Mouse (Mus musculus) CH12.LX (cell line): ENCODE results near the gene Ccdc114. TPM values are rescaled to one million over a fixed set of nuclear protein-coding genes. Genes with fewer than 3 reads are reported as not detected.

Experiments
- DNase-seq: peaks from one replicate; pipeline ENCODE4 v3.0.0-alpha.2; 2013; ENCODE audit errors: extremely low read depth
- H3K27ac ChIP-seq: 2 replicates; pipeline ENCODE4 v1.5.1; 2012; ENCODE audit warnings: low read depth, mild to moderate bottlenecking, control low read depth, moderate library complexity; ENCODE audit not compliant: insufficient read depth
- H3K27me3 ChIP-seq: replicated peaks from 2 replicates; pipeline ENCODE3; 2012; ENCODE audit warnings: inconsistent platforms
- H3K36me3 ChIP-seq, 2 experiments: replicated peaks in 1 of 2; 2 replicates each; pipeline versions ENCODE3 to v1.6.1; 2012; ENCODE audit warnings: inconsistent platforms in 1 of 2, low read length in 1 of 2, mild to moderate bottlenecking in 1 of 2, mixed read lengths in 1 of 2, moderate library complexity in 1 of 2; ENCODE audit not compliant: control insufficient read depth in 1 of 2, insufficient read depth in 1 of 2
- H3K4me1 ChIP-seq, 2 experiments: 2 replicates each; pipeline ENCODE4 v1.6.1; 2012; ENCODE audit warnings: inconsistent platforms in 1 of 2, moderate library complexity in 1 of 2; ENCODE audit not compliant: insufficient read depth in 2 of 2, control insufficient read depth in 1 of 2
- H3K4me2 ChIP-seq: 2 replicates; pipeline ENCODE4 v1.6.1; 2012; ENCODE audit warnings: low read depth, mild to moderate bottlenecking, control low read depth; ENCODE audit not compliant: poor library complexity, insufficient read depth, severe bottlenecking
- H3K4me3 ChIP-seq, 3 experiments: fragments of 150-350 bp in 1 of 3; sonication (generic) in 1 of 3; replicated peaks in 1 of 3; 2 replicates each; pipeline versions ENCODE3 to v1.5.1; 2011 to 2012; ENCODE audit warnings: low read depth in 2 of 3, low read length in 2 of 3, mild to moderate bottlenecking in 2 of 3, moderate library complexity in 2 of 3, control low read depth in 1 of 3, improper control_type of control experiment in 1 of 3, inconsistent platforms in 1 of 3, mixed read lengths in 1 of 3; ENCODE audit not compliant: poor library complexity in 1 of 3
- H3K79me2 ChIP-seq: replicated peaks from 2 replicates; pipeline ENCODE4 v1.6.1; 2012; ENCODE audit warnings: mild to moderate bottlenecking, moderate library complexity; ENCODE audit not compliant: control insufficient read depth, poor library complexity, insufficient read depth, severe bottlenecking; ENCODE audit errors: extremely low read depth
- H3K9ac ChIP-seq: 2 replicates; pipeline ENCODE4 v1.6.1; 2012; ENCODE audit warnings: low read depth, mild to moderate bottlenecking, control low read depth, moderate library complexity; ENCODE audit not compliant: insufficient read depth
- H3K9me3 ChIP-seq: replicated peaks from 2 replicates; pipeline ENCODE3; 2012; ENCODE audit warnings: low read length, inconsistent platforms, mixed read lengths
- CHD2 ChIP-seq: IDR thresholded peaks from 2 replicates; pipeline ENCODE4 v1.6.1; 2011; ENCODE audit warnings: low read length, improper control_type of control experiment
- MAFK ChIP-seq: IDR thresholded peaks from 2 replicates; pipeline ENCODE4 v1.6.1; 2011; ENCODE audit warnings: low read length, improper control_type of control experiment; ENCODE audit not compliant: insufficient replicate concordance
- POLR2A ChIP-seq: IDR thresholded peaks from 2 replicates; pipeline ENCODE4 v1.6.1; 2011; ENCODE audit warnings: low read depth, mild to moderate bottlenecking, improper control_type of control experiment, low read length
- USF1 ChIP-seq: IDR thresholded peaks from 2 replicates; pipeline ENCODE4 v1.6.1; 2014; ENCODE audit warnings: low read depth, mild to moderate bottlenecking, inconsistent platforms, low read length, improper control_type of control experiment
- USF2 ChIP-seq: conservative IDR thresholded peaks from 2 replicates; pipeline ENCODE4 v1.6.1; 2011; ENCODE audit warnings: low read depth, low read length, improper control_type of control experiment
- ZC3H11A ChIP-seq: IDR thresholded peaks from 2 replicates; pipeline ENCODE4 v1.6.1; 2012; ENCODE audit warnings: low read depth, mild to moderate bottlenecking, inconsistent platforms, low read length, improper control_type of control experiment
- ZKSCAN1 ChIP-seq: IDR thresholded peaks from 2 replicates; pipeline ENCODE4 v1.6.1; 2012; ENCODE audit warnings: low read depth, inconsistent platforms, low read length, improper control_type of control experiment, borderline replicate concordance
- dilution Hi-C: fragments of 300-500 bp; cut with MboI; formaldehyde crosslinking; loops from 2 replicates; pipeline ENCODE4 v1.14.3; 2020; ENCODE audit warnings: low sequenced_read_pairs; ENCODE audit not compliant: extremely low pct_unique_long_range_greater_than_20kb, extremely low pct_ligation_motif_present
- in situ Hi-C: fragments of 300-500 bp; cut with MboI; formaldehyde crosslinking; loops from 3 replicates; pipeline ENCODE4 v1.14.3; 2019; ENCODE audit warnings: low sequenced_read_pairs, low pct_ligation_motif_present, low pct_unique_long_range_greater_than_20kb, mixed read lengths
- polyA plus RNA-seq: library from polyadenylated mRNA; unstranded; fragments of >175 nt; gene quantifications from 2 replicates; pipeline ENCODE4 v1.2.1, GENCODE M21; 2012; ENCODE audit warnings: low read depth; ENCODE audit not compliant: insufficient read length
- total RNA-seq, 2 experiments: library from RNA; depleted of rRNA; stranded (reverse); fragments of 300-350 nt in 1 of 2; fragments of >200 nt in 1 of 2; gene quantifications; 2 replicates each; pipeline ENCODE4 v1.2.3; 2012 to 2014

Ccdc114 gene
- total and polyA plus RNA-seq, 3 experiments: 0.11 TPM; not detected in 2

- Histone ChIP-seq H3K9ac (no peak overlapping the region), H3K27me3 (no peaks in the 10 kb centered on the region), H3K4me3 (no peak overlapping the region), H3K4me1 (no peaks in the 10 kb centered on the region), H3K27ac (no peak overlapping the region), H3K36me3 (no peaks in the 10 kb centered on the region), H3K9me3 (no peaks in the 10 kb centered on the region), H3K4me2 (no peak overlapping the region), H3K79me2 (no peaks in the 10 kb centered on the region)
- TF ChIP-seq ZKSCAN1: no peak
- no peak for TF ChIP-seq CHD2
- TF ChIP-seq USF2: no peak
- TF ChIP-seq MAFK: no peak
- no peak for TF ChIP-seq USF1
- no peak for TF ChIP-seq POLR2A
- TF ChIP-seq ZC3H11A: no peak
- no peak for DNase-seq
- in situ Hi-C loops: no loop called here
- dilution Hi-C loops: no loop called here
Observed at GRCm38 (mm10) chr7:45992470-45992869, 68.6 kb downstream of the Ccdc114 start.

Other genes starting within 250 kb of the Ccdc114 start
Only the 20 nearest of the 21 such genes appear.
- gene Sec1, start 229.7 kb upstream of the Ccdc114 start, total RNA-seq (2012; rRNA removed): 0.04 and 0.08 TPM in 2 replicates
- 0.18 and 0.26 TPM in 2 replicates for gene Sec1, start 229.7 kb upstream of the Ccdc114 start, total RNA-seq (2014; rRNA removed)
- 0.33 and 0.46 TPM in 2 replicates for gene Sec1, start 229.7 kb upstream of the Ccdc114 start, polyA plus RNA-seq
- gene Car11, start 224.2 kb upstream of the Ccdc114 start, total RNA-seq (2012; rRNA removed): 0.25 TPM in 1 of 2 replicates, not detected in the other
- not detected in 2 replicates for gene Car11, start 224.2 kb upstream of the Ccdc114 start, total RNA-seq (2014; rRNA removed)
- 0.61 TPM in 1 of 2 replicates, not detected in the other for gene Car11, start 224.2 kb upstream of the Ccdc114 start, polyA plus RNA-seq
- 7.9 and 8.5 TPM in 2 replicates for gene Dbp, start 219.0 kb upstream of the Ccdc114 start, total RNA-seq (2012; rRNA removed)
- 11.0 and 12.4 TPM in 2 replicates for gene Dbp, start 219.0 kb upstream of the Ccdc114 start, total RNA-seq (2014; rRNA removed)
- gene Dbp, start 219.0 kb upstream of the Ccdc114 start, polyA plus RNA-seq: 7.2 and 10.4 TPM in 2 replicates
- gene Rpl18, start 208.6 kb upstream of the Ccdc114 start, total RNA-seq (2012; rRNA removed): 3,614 and 3,766 TPM in 2 replicates
- 3,153 and 3,204 TPM in 2 replicates for gene Rpl18, start 208.6 kb upstream of the Ccdc114 start, total RNA-seq (2014; rRNA removed)
- 2,393 and 2,438 TPM in 2 replicates for gene Rpl18, start 208.6 kb upstream of the Ccdc114 start, polyA plus RNA-seq
- gene Sphk2, start 206.1 kb upstream of the Ccdc114 start, total RNA-seq (2012; rRNA removed): 16.6 and 19.2 TPM in 2 replicates
- 7.3 and 9.4 TPM in 2 replicates for gene Sphk2, start 206.1 kb upstream of the Ccdc114 start, total RNA-seq (2014; rRNA removed)
- 21.8 and 22.4 TPM in 2 replicates for gene Sphk2, start 206.1 kb upstream of the Ccdc114 start, polyA plus RNA-seq
- gene Fam83e, start 202.9 kb upstream of the Ccdc114 start, total RNA-seq (2012; rRNA removed): 1.3 and 1.4 TPM in 2 replicates
- 0.13 and 0.39 TPM in 2 replicates for gene Fam83e, start 202.9 kb upstream of the Ccdc114 start, total RNA-seq (2014; rRNA removed)
- gene Fam83e, start 202.9 kb upstream of the Ccdc114 start, polyA plus RNA-seq: 0.40 and 0.74 TPM in 2 replicates
- gene Spaca4, start 198.3 kb upstream of the Ccdc114 start, total RNA-seq (2012; rRNA removed): 0.21 TPM in 1 of 2 replicates, not detected in the other
- gene Spaca4, start 198.3 kb upstream of the Ccdc114 start, total RNA-seq (2014; rRNA removed): not detected in 2 replicates
- gene Spaca4, start 198.3 kb upstream of the Ccdc114 start, polyA plus RNA-seq: 0.35 TPM in 1 of 2 replicates, not detected in the other
- gene Lmtk3, start 140.3 kb upstream of the Ccdc114 start, total RNA-seq (2012; rRNA removed): 0.30 and 0.46 TPM in 2 replicates
- gene Lmtk3, start 140.3 kb upstream of the Ccdc114 start, total RNA-seq (2014; rRNA removed): 0.19 TPM in 1 of 2 replicates, not detected in the other
- 0.18 and 0.34 TPM in 2 replicates for gene Lmtk3, start 140.3 kb upstream of the Ccdc114 start, polyA plus RNA-seq
- 0.13 and 0.17 TPM in 2 replicates for gene Sult2b1, start 139.4 kb upstream of the Ccdc114 start, total RNA-seq (2012; rRNA removed)
- not detected in 2 replicates for gene Sult2b1, start 139.4 kb upstream of the Ccdc114 start, total RNA-seq (2014; rRNA removed)
- 0.29 TPM in 1 of 2 replicates, not detected in the other for gene Sult2b1, start 139.4 kb upstream of the Ccdc114 start, polyA plus RNA-seq
- 59.1 and 64.2 TPM in 2 replicates for gene Cyth2, start 109.5 kb upstream of the Ccdc114 start, total RNA-seq (2012; rRNA removed)
- 25.6 and 28.7 TPM in 2 replicates for gene Cyth2, start 109.5 kb upstream of the Ccdc114 start, total RNA-seq (2014; rRNA removed)
- 59.4 and 75.4 TPM in 2 replicates for gene Cyth2, start 109.5 kb upstream of the Ccdc114 start, polyA plus RNA-seq
- gene Kcnj14, start 99.3 kb upstream of the Ccdc114 start, total RNA-seq (2012; rRNA removed): 1.5 and 2.1 TPM in 2 replicates
- 1.0 and 1.3 TPM in 2 replicates for gene Kcnj14, start 99.3 kb upstream of the Ccdc114 start, total RNA-seq (2014; rRNA removed)
- gene Kcnj14, start 99.3 kb upstream of the Ccdc114 start, polyA plus RNA-seq: 3.2 and 3.5 TPM in 2 replicates
- 83.0 and 128 TPM in 2 replicates for gene Grwd1, start 93.1 kb upstream of the Ccdc114 start, total RNA-seq (2012; rRNA removed)
- gene Grwd1, start 93.1 kb upstream of the Ccdc114 start, total RNA-seq (2014; rRNA removed): 88.1 and 98.5 TPM in 2 replicates
- 108 and 115 TPM in 2 replicates for gene Grwd1, start 93.1 kb upstream of the Ccdc114 start, polyA plus RNA-seq
- gene Kdelr1, start 51.3 kb upstream of the Ccdc114 start, total RNA-seq (2012; rRNA removed): 59.7 and 60.8 TPM in 2 replicates
- 61.5 and 66.9 TPM in 2 replicates for gene Kdelr1, start 51.3 kb upstream of the Ccdc114 start, total RNA-seq (2014; rRNA removed)
- gene Kdelr1, start 51.3 kb upstream of the Ccdc114 start, polyA plus RNA-seq: 72.8 and 80.5 TPM in 2 replicates
- gene Grin2d, start 45.7 kb upstream of the Ccdc114 start, total RNA-seq (2012; rRNA removed): 0.04 TPM in 1 of 2 replicates, not detected in the other
- not detected in 2 replicates for gene Grin2d, start 45.7 kb upstream of the Ccdc114 start, total RNA-seq (2014; rRNA removed)
- gene Grin2d, start 45.7 kb upstream of the Ccdc114 start, polyA plus RNA-seq: 0.07 TPM in 1 of 2 replicates, not detected in the other
- not detected in 2 replicates for gene Syngr4, start 27.4 kb upstream of the Ccdc114 start, total RNA-seq (2012; rRNA removed)
- gene Syngr4, start 27.4 kb upstream of the Ccdc114 start, total RNA-seq (2014; rRNA removed): not detected in 2 replicates
- not detected in 2 replicates for gene Syngr4, start 27.4 kb upstream of the Ccdc114 start, polyA plus RNA-seq
- 9.4 and 14.6 TPM in 2 replicates for gene Tmem143, start 27.1 kb upstream of the Ccdc114 start, total RNA-seq (2012; rRNA removed)
- 12.8 and 14.2 TPM in 2 replicates for gene Tmem143, start 27.1 kb upstream of the Ccdc114 start, total RNA-seq (2014; rRNA removed)
- gene Tmem143, start 27.1 kb upstream of the Ccdc114 start, polyA plus RNA-seq: 7.2 and 8.8 TPM in 2 replicates
- gene Emp3, start 2.7 kb upstream of the Ccdc114 start, total RNA-seq (2012; rRNA removed): 18.8 and 24.7 TPM in 2 replicates
- 49.7 and 56.6 TPM in 2 replicates for gene Emp3, start 2.7 kb upstream of the Ccdc114 start, total RNA-seq (2014; rRNA removed)
- 125 and 135 TPM in 2 replicates for gene Emp3, start 2.7 kb upstream of the Ccdc114 start, polyA plus RNA-seq
- gene Abcc6, start 106.2 kb downstream of the Ccdc114 start, total RNA-seq (2012; rRNA removed): 9.0 and 10.5 TPM in 2 replicates
- 2.2 and 7.8 TPM in 2 replicates for gene Abcc6, start 106.2 kb downstream of the Ccdc114 start, total RNA-seq (2014; rRNA removed)
- 6.4 and 7.4 TPM in 2 replicates for gene Abcc6, start 106.2 kb downstream of the Ccdc114 start, polyA plus RNA-seq
- 89.6 and 102 TPM in 2 replicates for gene Nomo1, start 109.6 kb downstream of the Ccdc114 start, total RNA-seq (2012; rRNA removed)
- 41.9 and 43.4 TPM in 2 replicates for gene Nomo1, start 109.6 kb downstream of the Ccdc114 start, total RNA-seq (2014; rRNA removed)
- 97.8 and 103 TPM in 2 replicates for gene Nomo1, start 109.6 kb downstream of the Ccdc114 start, polyA plus RNA-seq
- gene Kcnj11, start 176.7 kb downstream of the Ccdc114 start, total RNA-seq (2012; rRNA removed): not detected in 2 replicates
- not detected in 2 replicates for gene Kcnj11, start 176.7 kb downstream of the Ccdc114 start, total RNA-seq (2014; rRNA removed)
- not detected in 2 replicates for gene Kcnj11, start 176.7 kb downstream of the Ccdc114 start, polyA plus RNA-seq